Mouse (Mus musculus): ENCODE data around the gene Lasp1. TPM values are rescaled to one million over a fixed set of nuclear protein-coding genes. Genes with fewer than 3 reads are reported as not detected.

The Lasp1 gene
- polyA plus RNA-seq, 1 experiment from 2014 or later, result 77.6 TPM

- Histone ChIP-seq H3K27ac (ENCODE audit: low read depth, low read length) (no peak overlapping the region), H3K4me3 (ENCODE audit: low read depth, low read length) (no peak overlapping the region), H3K4me2 (ENCODE audit: low read length) (no peak overlapping the region), H3K9me3 (replicated peaks; ENCODE audit: control insufficient read depth, low read length) (no peaks in the 10 kb centered on the region), H3K36me3 (ENCODE audit: control insufficient read depth, insufficient read depth, low read length) (no peaks in the 10 kb centered on the region), H3K27me3 (replicated peaks; ENCODE audit: control insufficient read depth, insufficient read depth, low read length) (no peaks in the 10 kb centered on the region), H3K4me1 (ENCODE audit: control insufficient read depth, insufficient read depth, low read length) (no peaks in the 10 kb centered on the region), H3K9ac (ENCODE audit: low read length) (no peak overlapping the region)
- 85% methylated on average over 1 of the region's 1 CpGs for WGBS
- DNase-seq (ENCODE audit: low spot score), result no peak
- no peak for ATAC-seq
Measured at GRCm38 (mm10) chr11:97874396-97874795, 75.6 kb downstream of the Lasp1 start.

DNA sequence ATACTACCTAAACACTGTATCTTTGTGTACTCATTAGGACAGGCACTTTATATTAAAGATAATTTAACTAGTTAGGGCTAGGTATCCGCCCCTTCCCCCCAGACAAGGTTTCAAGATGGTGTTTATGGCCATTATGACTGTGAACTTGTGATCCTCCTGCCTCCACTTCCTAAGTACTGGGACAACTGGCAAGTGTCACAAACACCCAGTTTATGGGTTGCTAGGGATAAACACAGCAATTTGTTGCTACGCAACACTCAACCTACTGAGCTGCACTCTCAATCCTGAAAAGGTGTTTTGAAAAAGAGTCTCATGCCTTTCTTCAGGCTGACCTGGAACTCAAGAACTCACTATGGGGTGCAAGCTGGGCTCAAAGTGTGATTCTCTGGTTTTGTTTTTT lies 78.5 kb downstream of the Lasp1 start:
- no peak overlapping the region for H3K4me2 ChIP-seq (ENCODE audit: low read length)
- WGBS, result 85% methylated on average over 2 of the region's 2 CpGs
- no peak overlapping the region for H3K4me3 ChIP-seq (ENCODE audit: low read depth, low read length)
- H3K9me3 ChIP-seq (replicated peaks; ENCODE audit: control insufficient read depth, low read length), result no peaks in the 10 kb centered on the region
- no peaks in the 10 kb centered on the region for H3K27me3 ChIP-seq (replicated peaks; ENCODE audit: control insufficient read depth, insufficient read depth, low read length)
- no peak overlapping the region for H3K9ac ChIP-seq (ENCODE audit: low read length)
- no peak for ATAC-seq
- no peaks in the 10 kb centered on the region for H3K4me1 ChIP-seq (ENCODE audit: control insufficient read depth, insufficient read depth, low read length)
- no peaks in the 10 kb centered on the region for H3K36me3 ChIP-seq (ENCODE audit: control insufficient read depth, insufficient read depth, low read length)
- H3K27ac ChIP-seq (ENCODE audit: low read depth, low read length), result no peak overlapping the region
- DNase-seq (ENCODE audit: low spot score), result no peak

DNA sequence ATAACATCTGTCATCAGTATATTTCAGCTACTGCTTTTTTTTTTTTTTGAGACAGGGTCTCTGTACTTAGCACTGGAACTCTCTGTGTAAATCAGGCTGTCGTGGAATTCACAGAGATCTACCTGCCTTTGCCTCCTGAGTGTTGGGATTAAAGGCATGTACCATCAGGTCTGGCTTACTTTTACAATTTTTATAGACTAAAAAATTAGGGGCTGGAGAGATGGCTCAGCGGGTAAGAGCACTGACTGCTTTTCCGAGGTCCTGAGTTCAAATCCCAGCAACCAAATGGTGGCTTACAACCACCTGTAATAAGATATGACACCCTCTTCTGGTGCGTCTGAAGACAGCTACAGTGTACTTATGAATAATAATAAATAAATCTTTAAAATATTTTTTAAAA lies 81.6 kb downstream of the Lasp1 start:
- ATAC-seq (no peak), DNase-seq (ENCODE audit: low spot score) (no peak)
- Histone ChIP-seq H3K27ac (ENCODE audit: low read depth, low read length) (no peak overlapping the region), H3K27me3 (replicated peaks; ENCODE audit: control insufficient read depth, insufficient read depth, low read length) (no peaks in the 10 kb centered on the region), H3K9me3 (replicated peaks; ENCODE audit: control insufficient read depth, low read length) (no peaks in the 10 kb centered on the region), H3K4me1 (ENCODE audit: control insufficient read depth, insufficient read depth, low read length) (no peaks in the 10 kb centered on the region), H3K36me3 (ENCODE audit: control insufficient read depth, insufficient read depth, low read length) (no peaks in the 10 kb centered on the region), H3K9ac (ENCODE audit: low read length) (no peak overlapping the region), H3K4me2 (ENCODE audit: low read length) (no peak overlapping the region), H3K4me3 (ENCODE audit: low read depth, low read length) (no peak overlapping the region)
- WGBS, result 89% methylated on average over 4 of the region's 4 CpGs

GRCm38 (mm10) chr11:97883542-97883917 lies 84.7 kb downstream of the Lasp1 start:
- Histone ChIP-seq H3K4me2 (ENCODE audit: low read length) (peak overlapping the region; percentile 52), H3K36me3 (ENCODE audit: control insufficient read depth, insufficient read depth, low read length) (no peaks in the 10 kb centered on the region), H3K4me3 (ENCODE audit: low read depth, low read length) (peak overlapping the region; percentile 55), H3K9ac (ENCODE audit: low read length) (peak overlapping the region; percentile 58), H3K27ac (ENCODE audit: low read depth, low read length) (peak overlapping the region; percentile 60; the same call in 1 of the 2 replicates), H3K4me1 (ENCODE audit: control insufficient read depth, insufficient read depth, low read length) (no peaks in the 10 kb centered on the region), H3K9me3 (replicated peaks; ENCODE audit: control insufficient read depth, low read length) (no peaks in the 10 kb centered on the region), H3K27me3 (replicated peaks; ENCODE audit: control insufficient read depth, insufficient read depth, low read length) (no peaks in the 10 kb centered on the region)
- peak; percentile 54 for ATAC-seq
- peak; percentile 57 for DNase-seq (ENCODE audit: low spot score)
- 3% methylated on average over 26 of the region's 26 CpGs for WGBS

- ATAC-seq, result peak; percentile 97
- H3K9ac ChIP-seq (ENCODE audit: low read length), result peak within 1 kb of the TSS; percentile 58
- under 1% methylated on average over 37 of the region's 37 CpGs for WGBS
- no peaks in the 10 kb centered on the region for H3K36me3 ChIP-seq (ENCODE audit: control insufficient read depth, insufficient read depth, low read length)
- H3K4me2 ChIP-seq (ENCODE audit: low read length), result peak within 1 kb of the TSS; percentile 52
- H3K9me3 ChIP-seq (replicated peaks; ENCODE audit: control insufficient read depth, low read length), result no peaks in the 10 kb centered on the region
- H3K4me3 ChIP-seq (ENCODE audit: low read depth, low read length), result peak within 1 kb of the TSS; percentile 55
- no peaks in the 10 kb centered on the region for H3K27me3 ChIP-seq (replicated peaks; ENCODE audit: control insufficient read depth, insufficient read depth, low read length)
- H3K27ac ChIP-seq (ENCODE audit: low read depth, low read length), result peak within 1 kb of the TSS; percentile 68
- DNase-seq (ENCODE audit: low spot score), result peak; percentile 99
- no peaks in the 10 kb centered on the region for H3K4me1 ChIP-seq (ENCODE audit: control insufficient read depth, insufficient read depth, low read length)
Measured at GRCm38 (mm10) chr11:97883918-97884600, 85.3 kb downstream of the Lasp1 start, which contains the start of gene Fbxo47. Gene Fbxo47, minus strand, starts transcription at chr11:97884154.

GRCm38 (mm10) chr11:97884601-97885185 lies 85.9 kb downstream of the Lasp1 start:
- peak overlapping the region; percentile 55 for H3K4me3 ChIP-seq (ENCODE audit: low read depth, low read length)
- peak overlapping the region; percentile 5 for H3K9ac ChIP-seq (ENCODE audit: low read length)
- DNase-seq (ENCODE audit: low spot score) (no peak), ATAC-seq (peak; percentile 20; the same call in 1 of the 2 replicates)
- no peaks in the 10 kb centered on the region for H3K27me3 ChIP-seq (replicated peaks; ENCODE audit: control insufficient read depth, insufficient read depth, low read length)
- peak overlapping the region; percentile 68 for H3K27ac ChIP-seq (ENCODE audit: low read depth, low read length)
- H3K9me3 ChIP-seq (replicated peaks; ENCODE audit: control insufficient read depth, low read length), result no peaks in the 10 kb centered on the region
- H3K4me1 ChIP-seq (ENCODE audit: control insufficient read depth, insufficient read depth, low read length), result no peaks in the 10 kb centered on the region
- H3K4me2 ChIP-seq (ENCODE audit: low read length), result peak overlapping the region; percentile 52
- WGBS, result 26% methylated on average over 7 of the region's 7 CpGs
- H3K36me3 ChIP-seq (ENCODE audit: control insufficient read depth, insufficient read depth, low read length), result no peaks in the 10 kb centered on the region

DNA sequence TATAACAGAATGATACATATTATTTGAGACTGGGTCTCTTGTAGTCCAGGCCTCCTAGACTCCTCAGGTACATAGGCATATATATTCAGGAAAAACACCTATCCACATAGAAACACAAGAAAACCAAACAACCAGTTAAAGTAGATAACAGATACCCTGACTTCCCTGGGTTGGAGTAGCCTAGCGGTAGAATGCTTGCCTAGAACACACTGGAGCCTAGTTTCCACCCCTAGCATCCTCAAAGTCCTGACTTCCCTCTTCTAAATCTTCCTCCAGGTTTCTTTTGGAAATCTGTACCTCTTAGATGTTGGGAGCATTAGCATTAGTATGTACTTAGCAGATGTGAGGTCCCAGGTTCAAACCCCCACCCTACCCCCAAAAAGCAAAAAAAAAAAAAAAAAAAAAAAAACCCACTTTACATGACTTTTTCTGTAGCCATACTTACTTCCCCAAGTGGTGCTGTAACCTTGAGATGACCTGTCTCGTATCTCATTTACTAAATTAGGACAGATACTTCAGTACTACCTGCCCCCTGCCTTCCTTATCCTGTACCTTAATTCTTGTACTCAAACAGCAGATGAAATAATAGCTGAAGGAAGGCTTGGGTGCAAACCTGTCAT lies 86.6 kb downstream of the Lasp1 start:
- Histone ChIP-seq H3K9ac (ENCODE audit: low read length) (no peak overlapping the region), H3K4me3 (ENCODE audit: low read depth, low read length) (no peak overlapping the region), H3K27me3 (replicated peaks; ENCODE audit: control insufficient read depth, insufficient read depth, low read length) (no peaks in the 10 kb centered on the region), H3K4me1 (ENCODE audit: control insufficient read depth, insufficient read depth, low read length) (no peaks in the 10 kb centered on the region), H3K4me2 (ENCODE audit: low read length) (no peak overlapping the region), H3K9me3 (replicated peaks; ENCODE audit: control insufficient read depth, low read length) (no peaks in the 10 kb centered on the region), H3K36me3 (ENCODE audit: control insufficient read depth, insufficient read depth, low read length) (no peaks in the 10 kb centered on the region), H3K27ac (ENCODE audit: low read depth, low read length) (no peak overlapping the region)
- WGBS, result 99% methylated on average over 2 of the region's 2 CpGs
- DNase-seq (ENCODE audit: low spot score), result no peak
- ATAC-seq, result no peak

All from forebrain, embryonic 14.5 days (tissue).